Mouse (Mus musculus) CD4-positive helper T cell, adult 2 months (primary cell): ENCODE measurements around the gene Nob1.

ENCODE experiments used
- DNase-seq: peaks from one replicate; pipeline ENCODE4 v3.0.0-alpha.2; 2012; ENCODE audit warnings: low read depth, missing footprints, low spot score

Gene Nob1

DNA sequence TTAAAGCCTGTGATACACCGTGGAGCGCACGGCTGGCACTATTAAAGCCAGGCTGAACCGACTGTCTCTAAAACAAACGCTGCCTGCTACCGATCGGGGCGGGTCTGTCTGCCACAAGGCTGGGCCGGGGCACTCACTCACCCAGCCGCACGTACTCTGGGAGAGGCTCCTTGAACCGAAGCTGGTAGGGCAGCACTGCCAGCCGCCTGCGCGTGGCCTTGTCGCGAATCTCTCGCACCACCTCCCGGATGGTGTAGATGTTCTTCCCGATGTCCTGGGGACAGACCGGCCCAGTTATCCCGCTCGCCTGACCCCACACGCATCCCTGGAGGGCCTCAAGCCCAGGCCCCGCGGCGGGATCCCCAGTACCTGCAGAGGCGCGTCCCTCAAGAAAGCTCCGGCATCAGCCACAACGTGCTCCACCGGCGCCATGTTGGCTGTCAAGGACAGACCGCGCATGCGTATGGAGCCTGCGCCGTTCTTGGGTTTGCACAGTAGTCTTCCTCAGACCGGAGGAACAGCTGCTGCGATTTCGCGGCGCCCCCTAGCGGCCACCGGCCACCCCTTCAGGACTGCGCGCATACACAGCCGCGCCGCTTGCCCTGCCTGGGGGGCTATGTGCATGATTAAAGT, at the start of gene Nob1:
TSS of gene Nob1 (minus strand) at position 455 of the 633 bp plus-strand sequence.
- DNase-seq, result peak; percentile 98

DNA sequence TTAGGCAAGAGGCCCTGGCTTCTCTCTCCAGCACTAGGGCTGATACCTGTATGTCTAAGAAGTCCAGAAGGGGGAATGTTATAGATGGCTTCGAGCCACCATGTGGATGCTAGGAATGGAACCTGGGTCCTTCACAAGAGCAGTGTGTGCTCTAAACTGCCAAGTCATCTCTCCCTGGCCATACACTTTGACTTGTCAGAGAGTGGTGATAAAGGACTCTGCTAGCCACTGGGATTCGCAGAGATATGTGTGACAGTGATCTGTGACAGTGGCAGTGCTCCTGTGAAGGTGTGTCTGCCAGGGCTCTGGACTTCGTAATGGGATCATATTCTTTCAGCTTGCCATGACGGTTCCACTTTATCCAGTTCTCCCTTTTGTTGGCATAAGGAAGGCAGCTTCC, 48.5 kb upstream of the Nob1 start:
- no peak for DNase-seq

DNA sequence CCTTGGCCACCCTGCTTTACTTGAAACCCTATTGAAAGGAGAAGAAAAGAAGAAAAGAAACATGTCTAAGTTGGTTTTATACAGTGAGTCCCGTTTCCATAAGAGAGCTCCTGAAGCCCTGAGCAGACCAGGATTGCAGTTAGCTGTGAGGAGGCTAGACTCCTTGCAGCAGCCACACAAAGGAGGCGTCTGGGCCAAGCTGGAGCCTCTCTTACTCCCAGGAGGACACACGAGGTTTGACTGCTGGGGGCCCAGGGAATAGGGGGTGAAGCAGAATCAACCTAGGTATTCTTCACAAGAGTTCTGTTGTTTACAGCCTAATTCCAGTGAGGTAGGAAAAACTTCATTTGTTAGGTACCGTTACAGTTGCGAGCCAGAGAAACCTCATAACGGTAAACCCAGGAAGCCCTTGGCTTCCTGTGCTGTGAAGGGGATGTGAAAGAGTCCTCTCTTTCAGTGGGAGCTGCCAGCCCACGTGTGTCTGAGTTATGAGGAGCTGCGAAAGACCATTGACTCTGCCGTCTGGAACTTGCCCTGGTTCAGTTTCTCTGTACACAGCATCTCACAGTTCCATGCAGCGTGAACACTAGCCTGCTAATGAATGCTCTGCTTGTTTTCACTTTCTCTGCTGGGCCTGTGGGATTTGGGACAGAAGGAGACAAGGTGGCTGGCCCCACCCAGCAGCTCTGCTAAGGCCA, 47.7 kb upstream of the Nob1 start:
- DNase-seq, result no peak

DNA sequence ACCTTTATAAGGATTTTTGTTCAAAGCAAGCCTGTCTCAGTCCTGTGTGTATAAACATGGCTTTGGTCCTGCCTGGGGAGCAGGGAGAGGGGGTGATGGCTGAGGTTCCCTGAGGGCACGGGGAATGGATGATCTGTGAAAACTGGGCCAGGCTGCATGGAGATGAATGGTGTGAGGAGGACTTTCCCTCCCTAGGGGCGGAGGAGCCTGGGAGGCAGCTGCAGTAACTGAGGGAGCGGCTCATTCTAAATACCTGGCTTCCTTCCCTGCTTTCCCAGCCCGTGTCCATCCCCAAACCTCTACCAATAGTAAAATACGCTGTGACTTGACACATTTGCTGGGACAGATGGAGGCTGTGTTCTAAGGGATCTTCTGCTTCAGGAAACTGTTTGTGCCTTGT, 45.5 kb upstream of the Nob1 start:
- DNase-seq, result no peak

DNA sequence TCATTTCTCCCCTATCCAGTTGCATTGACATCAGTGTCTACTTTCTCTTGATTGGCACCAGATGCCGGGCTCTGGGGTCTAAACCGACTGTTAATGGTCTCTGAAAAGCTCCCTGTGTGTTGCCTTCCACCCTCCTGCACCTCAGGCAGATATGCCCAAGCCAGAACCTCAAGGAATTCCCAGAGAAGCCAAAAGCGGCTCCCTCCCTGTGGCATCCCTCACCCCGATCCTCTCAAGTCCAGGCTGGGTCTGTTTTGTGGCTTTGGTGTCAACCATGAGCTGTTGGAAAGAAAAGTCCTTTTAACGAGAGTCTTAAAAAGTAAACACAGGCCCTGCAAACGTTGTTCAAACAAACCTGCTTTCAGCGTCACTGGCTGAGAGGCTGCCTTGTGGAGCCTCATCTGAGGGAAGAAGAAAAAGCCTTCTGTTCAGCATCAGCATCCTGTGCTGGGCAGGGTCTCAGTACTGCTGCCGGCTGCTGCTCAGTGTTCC, 44.0 kb upstream of the Nob1 start:
- no peak for DNase-seq

DNA sequence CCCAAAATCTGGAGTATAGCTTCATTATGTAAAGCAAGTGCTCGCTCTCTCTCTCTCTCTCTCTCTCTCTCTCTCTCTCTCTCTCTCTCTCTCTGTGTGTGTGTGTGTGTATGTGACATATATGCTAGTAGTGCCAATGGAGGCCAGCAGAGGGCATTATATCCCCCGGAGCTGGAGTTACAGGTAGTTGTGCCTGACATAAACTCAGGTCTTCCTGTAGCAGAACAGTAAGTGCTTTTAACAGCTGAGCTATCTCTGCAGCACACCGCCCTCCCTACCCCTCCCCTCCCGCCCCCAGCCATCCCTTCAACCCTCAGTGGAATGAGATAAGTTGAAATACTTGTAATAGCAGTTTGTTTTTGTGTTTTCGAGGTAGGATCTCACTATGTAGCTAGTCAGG, 41.8 kb upstream of the Nob1 start:
- no peak for DNase-seq

DNA sequence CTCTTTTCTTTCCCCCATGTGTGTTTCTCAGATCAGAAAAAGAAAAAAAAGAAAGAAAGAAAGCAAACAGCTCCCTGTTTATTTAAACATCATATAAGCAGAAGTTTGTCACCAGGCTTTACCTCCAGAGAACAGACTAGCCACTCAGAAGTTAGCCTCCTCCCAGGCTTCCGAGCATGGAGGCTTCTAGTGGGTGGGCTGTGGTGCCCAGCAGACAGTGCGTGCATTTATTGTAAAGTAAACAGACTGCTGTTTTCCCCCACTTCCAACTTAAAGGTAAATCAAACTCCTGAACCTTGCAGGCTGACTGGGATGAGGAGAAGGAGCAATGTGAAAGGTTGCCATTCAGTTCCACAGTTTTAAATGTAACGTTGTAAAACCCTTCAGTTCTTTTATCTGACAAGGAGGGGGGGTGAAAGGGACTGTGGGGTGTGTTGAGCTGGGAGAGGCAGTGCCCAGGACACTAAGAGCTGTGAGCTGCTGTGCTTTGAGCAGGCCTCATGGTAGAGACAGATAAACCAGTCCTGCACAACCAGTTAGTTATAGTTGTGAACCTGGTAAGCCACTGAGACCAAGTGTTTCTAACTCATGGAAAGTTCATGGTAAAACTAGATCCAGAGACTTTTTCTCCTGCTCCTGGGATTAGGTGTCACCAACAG, 40.6 kb upstream of the Nob1 start:
- DNase-seq, result no peak

DNA sequence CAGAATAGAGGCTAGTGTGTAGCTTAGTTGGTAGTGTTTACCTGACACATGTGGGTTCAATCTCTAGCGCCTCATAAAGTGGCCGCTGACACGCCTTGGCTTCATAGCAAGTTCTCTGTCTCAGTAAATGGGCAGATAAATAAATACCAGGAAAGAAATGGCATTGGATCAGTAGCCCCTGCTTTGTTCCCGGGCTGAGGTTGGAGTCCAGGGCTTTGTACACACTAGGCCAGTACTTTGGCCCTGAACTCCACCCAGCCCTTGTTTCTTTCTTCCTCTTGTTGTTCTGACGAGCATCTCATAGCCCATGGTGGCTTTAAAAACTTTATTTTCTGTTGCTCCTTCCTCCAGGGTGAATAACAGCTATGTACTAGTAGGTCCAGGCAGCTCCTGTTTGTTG, 37.6 kb upstream of the Nob1 start:
- no peak for DNase-seq

DNA sequence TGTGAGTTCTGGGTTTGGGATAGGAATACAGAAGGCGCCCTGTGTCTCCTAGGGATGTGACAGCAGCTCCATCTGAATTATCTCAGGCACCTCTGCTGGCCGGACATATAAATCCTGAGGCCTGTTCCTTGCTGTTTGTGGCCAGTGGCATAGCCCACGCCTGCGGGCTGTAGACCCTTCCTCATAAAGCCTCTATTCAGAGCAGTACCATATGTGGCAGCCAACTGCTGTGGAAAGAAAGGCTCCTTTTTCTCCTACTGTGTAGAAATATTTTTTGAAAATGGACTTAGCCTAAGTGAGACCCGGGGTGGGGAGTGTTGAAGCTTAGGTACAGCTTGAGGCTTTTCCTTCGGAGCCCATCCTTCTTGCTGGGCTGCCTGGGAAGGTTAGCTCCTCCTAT, 33.4 kb upstream of the Nob1 start:
- no peak for DNase-seq

DNA sequence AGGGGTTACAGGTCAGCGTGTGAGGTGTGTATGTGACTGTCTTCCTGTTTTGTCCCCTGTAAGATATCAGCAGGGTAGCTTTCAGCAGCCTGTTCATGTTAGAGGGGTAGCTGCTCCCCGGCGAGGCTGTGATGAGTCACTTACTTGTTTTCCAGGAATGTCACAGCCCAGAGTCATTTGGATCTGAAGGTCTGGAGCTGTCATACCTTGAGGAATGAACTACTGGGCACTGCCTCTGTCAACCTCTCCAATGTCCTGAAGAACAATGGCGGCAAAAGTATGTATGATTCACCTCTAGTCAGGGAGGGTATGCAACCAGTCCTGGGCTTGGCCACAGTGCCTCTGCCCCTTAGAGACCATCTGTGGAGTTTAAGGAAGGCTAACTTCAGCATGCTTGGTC, 32.9 kb upstream of the Nob1 start:
- no peak for DNase-seq

DNA sequence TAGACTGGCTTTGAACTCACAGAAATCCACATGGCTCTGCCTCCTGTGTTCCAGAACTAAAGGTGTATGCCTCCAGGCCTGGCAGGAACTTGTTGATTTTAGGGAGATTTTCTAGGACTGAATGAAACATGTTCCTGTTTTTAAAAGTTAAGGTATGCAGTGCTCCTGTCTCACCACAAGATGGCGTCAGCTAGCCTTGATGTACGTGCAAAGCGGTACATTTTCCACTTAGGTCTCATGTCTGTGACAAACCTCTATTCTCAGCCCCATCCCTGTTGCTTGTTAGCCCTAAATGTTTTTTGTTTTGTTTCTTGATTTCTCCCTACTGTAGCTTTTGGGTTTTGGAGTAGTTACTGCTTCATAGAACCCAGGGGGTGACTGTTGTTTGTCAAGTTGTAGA, 30.4 kb upstream of the Nob1 start:
- peak; percentile 54 for DNase-seq

DNA sequence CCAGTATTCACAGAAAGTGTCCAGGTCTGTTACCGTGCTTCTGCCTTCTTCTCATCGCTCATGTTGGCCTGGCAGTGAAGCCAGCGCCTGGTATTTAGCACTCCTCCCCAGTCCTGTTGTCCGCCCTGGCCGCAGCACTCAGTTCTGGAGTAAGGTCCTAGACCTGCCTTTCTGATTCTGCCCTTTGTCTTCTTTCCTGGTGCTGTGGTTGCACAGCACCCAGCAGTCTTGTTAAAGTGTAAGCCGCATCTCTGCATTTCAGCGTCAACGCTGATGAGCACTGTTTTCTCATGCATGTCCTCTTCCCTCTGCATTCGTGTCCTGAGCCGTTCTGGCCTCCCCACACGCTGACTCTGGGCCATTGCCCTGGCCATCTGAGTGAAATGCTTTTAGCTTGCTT, 28.5 kb upstream of the Nob1 start:
- no peak for DNase-seq

DNA sequence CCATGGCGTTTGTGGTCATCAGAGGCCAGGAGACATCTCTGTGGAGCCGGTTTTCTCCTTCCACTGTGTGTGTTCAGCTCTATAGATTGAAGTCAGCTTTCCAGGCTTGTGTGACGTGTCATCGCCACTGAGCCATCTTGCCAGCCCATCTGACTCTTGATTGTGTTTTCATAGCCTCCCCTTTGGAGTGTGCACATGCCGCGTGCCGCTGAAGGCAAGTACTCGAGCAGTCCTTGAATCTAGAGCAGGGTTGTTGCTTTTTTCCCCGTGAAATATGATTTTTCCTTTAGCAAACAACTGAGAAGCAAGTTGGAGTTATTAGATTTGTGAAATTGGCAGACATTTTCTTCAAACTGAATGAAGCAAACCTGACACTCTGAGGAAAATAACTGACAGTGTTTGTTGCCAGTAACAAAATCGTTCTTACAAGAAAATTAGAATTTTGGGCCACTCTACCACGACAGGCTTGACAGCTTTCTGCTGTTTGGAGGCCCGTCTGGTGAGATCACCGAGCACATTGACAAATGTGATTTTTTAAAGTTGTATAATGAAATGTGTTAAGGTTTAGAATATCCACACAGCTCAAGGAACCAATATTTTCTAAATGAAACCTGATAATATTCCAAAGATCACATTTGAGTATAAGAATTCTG, 26.7 kb upstream of the Nob1 start:
- no peak for DNase-seq

DNA sequence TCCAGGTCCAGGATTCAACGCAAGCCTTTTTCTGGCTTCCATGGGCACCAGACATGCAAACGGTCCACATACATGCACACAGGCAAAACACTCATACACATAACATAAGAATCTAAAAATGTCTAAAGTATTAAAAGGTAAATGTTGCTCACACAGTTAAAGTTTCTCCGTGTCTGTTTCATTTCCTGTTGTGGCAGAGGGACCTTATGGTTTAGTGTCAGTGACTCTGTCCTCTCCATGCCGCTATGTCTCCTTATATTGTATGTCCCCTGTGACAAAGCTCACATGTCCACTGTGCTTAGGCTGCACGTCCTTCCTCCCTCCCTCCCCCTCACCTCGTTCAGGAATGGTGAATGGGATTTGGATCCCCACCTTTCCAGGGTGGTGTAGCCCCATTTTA, 24.8 kb upstream of the Nob1 start:
- no peak for DNase-seq

DNA sequence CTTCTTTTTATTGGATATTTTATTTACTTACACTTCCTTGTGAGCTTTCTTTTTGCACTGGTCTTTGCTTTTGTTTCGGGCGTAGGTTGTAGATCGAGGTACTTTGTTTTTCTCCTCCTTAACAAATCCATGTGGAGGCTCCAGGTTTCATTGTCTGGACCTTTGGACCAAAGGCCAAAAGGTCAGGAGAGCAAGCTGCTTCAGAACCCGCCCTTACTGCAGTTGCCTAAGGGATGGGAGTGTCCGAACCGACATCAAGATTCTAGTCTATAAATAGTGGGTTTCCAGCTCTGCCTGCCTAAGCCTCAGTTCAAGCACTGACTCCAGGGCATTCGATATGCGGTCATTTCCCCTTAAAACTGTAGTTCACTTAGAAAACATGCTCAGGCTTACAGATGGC, 24.3 kb upstream of the Nob1 start:
- no peak for DNase-seq

DNA sequence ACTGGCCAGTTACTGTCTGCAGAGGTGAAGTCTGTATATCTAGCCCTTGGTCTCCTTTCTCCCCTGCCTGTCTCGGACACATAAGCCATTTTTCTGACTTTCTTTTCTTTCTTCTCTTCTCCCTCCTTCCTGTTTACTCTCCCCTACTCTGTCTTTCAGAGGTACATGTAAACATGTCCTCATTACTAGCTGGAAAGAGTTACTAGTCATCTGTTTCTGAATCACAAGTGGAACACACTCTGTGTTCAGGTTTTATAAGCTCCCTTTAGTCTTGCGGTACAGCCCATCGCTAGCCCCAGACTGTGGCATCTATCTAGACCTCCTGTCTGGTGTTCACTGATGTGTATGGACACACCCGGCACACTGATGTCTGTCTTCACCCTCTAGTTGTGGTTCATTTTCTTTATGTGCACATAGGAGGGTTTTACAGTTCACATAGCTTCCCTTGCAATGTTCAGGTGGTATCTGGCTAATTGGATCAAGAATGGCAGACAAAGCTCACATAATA, 23.6 kb upstream of the Nob1 start:
- DNase-seq, result no peak

DNA sequence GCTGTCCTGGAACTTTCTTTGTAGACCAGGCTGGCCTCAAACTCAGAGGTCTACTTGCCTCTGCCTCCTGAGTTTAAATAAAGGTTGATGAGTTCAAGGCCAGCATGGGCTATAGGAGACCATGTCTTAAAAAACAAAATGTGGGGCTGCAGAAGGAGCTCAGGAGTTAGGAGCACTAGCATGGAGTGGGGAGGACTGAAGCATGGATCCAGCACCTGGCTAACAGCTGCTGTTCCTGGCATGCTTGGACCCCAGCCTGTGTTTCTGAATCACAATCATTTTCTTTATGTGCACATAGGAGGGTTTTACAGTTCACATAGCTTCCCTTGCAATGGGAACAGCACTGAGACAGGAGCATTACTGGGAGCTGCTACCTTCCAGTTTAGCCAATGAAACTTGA, 22.9 kb upstream of the Nob1 start:
- no peak for DNase-seq

DNA sequence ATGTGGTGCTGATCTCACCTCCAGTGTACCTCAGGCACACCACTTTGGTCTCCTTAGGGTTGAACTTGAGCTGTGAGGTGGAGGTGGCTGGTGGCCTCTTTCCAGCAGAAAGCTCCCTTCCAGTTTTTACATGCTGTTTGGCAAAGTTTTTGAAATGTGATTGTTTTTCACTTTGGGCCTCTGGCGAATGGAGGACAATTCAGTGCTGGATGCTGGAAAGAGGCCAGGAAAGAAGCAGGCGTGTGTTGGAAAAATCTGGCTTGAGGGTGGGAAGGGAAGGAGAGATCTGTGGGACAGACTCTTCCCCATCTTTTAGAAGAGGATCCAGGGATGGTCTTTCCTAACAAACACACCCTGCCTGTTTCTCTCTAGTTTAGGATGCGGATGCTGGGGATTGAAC, 19.8 kb upstream of the Nob1 start:
- DNase-seq, result no peak

DNA sequence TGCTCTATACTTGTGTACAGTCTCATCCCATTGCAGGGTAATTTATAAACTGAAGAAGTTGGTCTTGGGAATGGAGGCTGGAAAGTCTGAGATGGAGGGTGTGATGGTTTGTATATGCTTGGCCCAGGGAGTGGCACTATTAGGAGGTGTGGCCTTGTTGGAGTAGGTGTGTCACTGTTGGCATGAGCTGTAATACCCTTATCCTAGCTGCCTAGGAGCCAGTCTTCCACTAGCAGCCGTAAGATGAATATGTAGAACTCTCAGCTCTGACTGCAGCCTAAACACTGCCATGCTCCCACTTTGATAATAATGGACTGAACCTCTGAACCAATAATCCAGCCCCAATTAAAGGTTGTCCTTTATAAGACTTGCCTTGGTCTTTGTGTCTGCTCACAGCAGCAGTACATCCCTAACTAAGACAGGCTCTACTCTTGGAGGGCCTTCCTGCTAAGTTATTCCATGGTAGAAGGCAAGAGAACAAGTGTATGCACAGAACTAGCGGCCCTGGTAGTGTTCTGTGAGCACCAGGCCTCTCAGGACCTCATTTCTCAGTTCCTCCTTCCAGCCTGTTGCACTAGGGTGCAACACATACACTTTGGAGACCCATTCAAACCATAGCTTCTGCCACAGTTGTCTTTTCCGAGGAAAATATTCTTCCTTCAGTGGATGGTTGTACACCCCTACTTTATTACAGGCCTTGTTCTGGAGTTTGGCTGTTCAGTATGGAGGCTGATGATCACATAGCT, 15.2 kb upstream of the Nob1 start:
- DNase-seq, result no peak

DNA sequence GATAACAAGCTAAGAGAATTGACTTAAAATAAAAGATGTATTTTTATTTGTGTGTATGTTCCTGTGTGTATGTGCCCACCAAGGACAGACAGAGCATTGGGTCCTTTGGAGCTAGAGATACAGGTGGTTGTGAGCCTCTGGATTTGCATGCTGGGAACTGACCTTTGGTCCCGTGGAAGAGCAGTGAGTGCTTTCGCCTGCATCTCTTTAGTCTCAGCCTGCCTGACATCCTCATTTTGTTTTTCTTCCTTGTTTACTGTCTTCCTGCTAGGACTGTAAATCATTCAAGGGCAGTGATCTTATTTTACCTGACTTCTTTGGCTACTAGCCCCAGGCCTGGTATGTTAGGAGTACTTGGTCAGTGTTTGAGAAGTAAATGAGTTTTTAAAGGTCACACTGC, 12.9 kb upstream of the Nob1 start:
- no peak for DNase-seq

DNA sequence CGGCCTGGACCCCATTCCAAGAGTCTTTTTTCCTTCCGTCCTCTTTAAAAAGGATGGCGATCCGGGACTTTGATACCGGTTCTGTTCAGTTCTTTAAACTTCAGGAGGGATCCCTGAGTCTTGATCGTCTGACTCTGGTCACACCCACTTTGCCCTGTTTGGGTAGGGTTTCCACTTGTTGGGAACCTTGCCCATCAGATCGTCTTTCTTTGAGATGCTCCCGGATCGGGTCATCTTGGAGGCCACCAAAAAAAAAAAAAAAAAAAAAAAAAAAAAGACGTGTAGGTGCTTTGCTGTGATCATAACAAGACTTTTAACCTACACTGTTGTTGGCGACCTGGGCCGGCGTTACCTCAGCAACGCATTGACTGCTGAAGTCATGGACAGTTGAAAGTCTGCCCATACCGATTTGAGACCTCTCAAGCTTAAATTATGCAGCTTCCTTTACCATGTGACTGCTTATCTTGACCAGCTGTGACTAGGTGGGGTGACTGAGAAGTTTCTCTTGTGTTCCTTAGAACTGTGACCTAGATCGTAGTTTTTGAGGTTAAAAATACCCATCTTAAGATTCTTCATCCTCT, 12.1 kb upstream of the Nob1 start:
- peak; percentile 59 for DNase-seq
